Comparison of ENCODE assay signal across 11 mouse cellular contexts in the genomic region with DNA sequence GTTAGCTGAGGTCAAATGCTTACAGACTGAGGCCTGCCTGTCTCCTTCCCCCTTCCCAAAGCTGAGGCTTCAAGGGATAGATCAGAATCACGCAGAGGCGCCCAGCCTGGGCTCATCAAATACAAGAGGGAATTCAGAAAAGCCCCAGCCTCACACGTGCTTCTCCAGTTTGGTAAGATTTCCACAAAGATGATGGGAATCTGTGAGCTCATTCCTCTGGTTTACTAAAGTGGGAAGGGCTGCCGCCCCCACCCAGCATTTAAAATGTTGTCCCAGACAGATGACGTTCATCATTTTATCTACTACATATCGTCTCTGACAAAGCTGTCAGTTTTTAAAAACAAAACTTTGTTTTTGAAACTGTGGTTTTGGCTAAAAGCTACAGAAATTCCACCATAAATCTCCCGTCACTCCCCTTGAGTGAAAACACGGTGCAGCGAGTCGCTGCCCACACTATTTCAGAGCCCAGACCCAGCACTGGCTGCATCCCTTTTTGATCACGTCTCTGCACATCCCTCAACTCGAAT. TPM values are rescaled to one million over a fixed set of nuclear protein-coding genes. Genes with fewer than 3 reads are reported as not detected.
DNase-seq lines count a peak whose midpoint lies in the region; ATAC-seq and TF ChIP-seq lines count a peak whose summit lies in the region.
"Had no signal": no experiment of that assay in that cellular context is flagged by ENCODE, and none has a peak within 500 bp of the region (broad histone marks: within the 10 kb centered on the region; RNA-seq: fewer than 3 reads in every experiment).

No protein-coding gene starts in this region.

- no peak for ATAC-seq in heart, postnatal 0 days (ENCODE audit: insufficient read depth, low read depth)
- ATAC-seq in lung, embryonic 15.5 days (ENCODE audit: borderline replicate concordance, extremely low read depth, low FRiP score, low TSS enrichment) = peak; percentile 87
- peak; percentile 41 for ATAC-seq in intestine, embryonic 16.5 days
- ATAC-seq: forebrain, embryonic 13.5 days had no signal

- WGBS in heart, postnatal 0 days = 61% methylated on average over 12 of the region's 12 CpGs
- 31% methylated on average over 12 of the region's 12 CpGs for WGBS in lung, embryonic 15.5 days
- 48% methylated on average over 12 of the region's 12 CpGs for WGBS in intestine, embryonic 16.5 days

- no peak for TF ChIP-seq EP300 in heart, postnatal 0 days (IDR thresholded peaks at IDR 0.05; ENCODE audit: low read depth)

- no peak for DNase-seq in heart, postnatal 0 days (ENCODE audit: low spot score)
- DNase-seq in heart, postnatal 4 days = no peak
- no peak for DNase-seq in lung, postnatal 25 days (ENCODE audit: low spot score)
- DNase-seq in cerebellum, adult 18-20 months = no peak
- no peak for DNase-seq in cerebellum, postnatal 10 days
- DNase-seq: adrenal gland, postnatal 14 days; gastrocnemius, postnatal 10 days had no signal

- TF ChIP-seq CTCF in heart, postnatal 0 days (IDR thresholded peaks at IDR 0.05; ENCODE audit: low read depth) = no peak

- H3K4me2 ChIP-seq in heart, postnatal 0 days (ENCODE audit: low read depth, low read length) = no peak overlapping the region
- H3K4me2 ChIP-seq in lung, embryonic 15.5 days = no peak overlapping the region
- no peak overlapping the region for H3K4me2 ChIP-seq in intestine, embryonic 16.5 days (ENCODE audit: low read depth, low read length)
- H3K4me2 ChIP-seq: forebrain, embryonic 13.5 days; hindbrain, embryonic 15.5 days had no signal

- no peaks in the 10 kb centered on the region for H3K9me3 ChIP-seq in heart, postnatal 0 days (replicated peaks; ENCODE audit: control insufficient read depth, low read length)
- no peaks in the 10 kb centered on the region for H3K9me3 ChIP-seq in lung, embryonic 15.5 days
- no peaks in the 10 kb centered on the region for H3K9me3 ChIP-seq in intestine, embryonic 16.5 days (ENCODE audit: control insufficient read depth, low read length)
- H3K9me3 ChIP-seq: forebrain, embryonic 13.5 days; hindbrain, embryonic 15.5 days had no signal

- no peak overlapping the region for H3K4me3 ChIP-seq in heart, postnatal 0 days (ENCODE audit: low read depth, low read length)
- no peak overlapping the region for H3K4me3 ChIP-seq in lung, embryonic 15.5 days
- H3K4me3 ChIP-seq in intestine, embryonic 16.5 days (ENCODE audit: low read length) = no peak overlapping the region
- H3K4me3 ChIP-seq: forebrain, embryonic 13.5 days; hindbrain, embryonic 15.5 days had no signal

- peak overlapping the region; percentile 25; the same call in 1 of the 2 replicates for H3K27ac ChIP-seq in heart, postnatal 0 days (ENCODE audit: low read depth)
- peak overlapping the region; percentile 72 for H3K27ac ChIP-seq in lung, embryonic 15.5 days
- H3K27ac ChIP-seq in intestine, embryonic 16.5 days (ENCODE audit: low read length) = 0 out of 2 replicates have a peak overlapping the region, but pooled peaks have one; percentile 9
- H3K27ac ChIP-seq: forebrain, embryonic 13.5 days; hindbrain, embryonic 15.5 days had no signal

- H3K9ac ChIP-seq in heart, postnatal 0 days (replicated peaks; ENCODE audit: low read depth, low read length) = no peak overlapping the region
- H3K9ac ChIP-seq in lung, embryonic 15.5 days = no peak overlapping the region
- H3K9ac ChIP-seq in intestine, embryonic 16.5 days (ENCODE audit: low read depth, low read length) = no peak overlapping the region
- H3K9ac ChIP-seq: forebrain, embryonic 13.5 days; hindbrain, embryonic 15.5 days had no signal

- peaks cover 62% of the 10 kb centered on the region for H3K4me1 ChIP-seq in heart, postnatal 0 days (ENCODE audit: control insufficient read depth, insufficient read depth)
- H3K4me1 ChIP-seq in lung, embryonic 15.5 days = peaks cover 63% of the 10 kb centered on the region
- peaks cover 18% of the 10 kb centered on the region for H3K4me1 ChIP-seq in intestine, embryonic 16.5 days (ENCODE audit: control insufficient read depth, insufficient read depth, low read length)
- H3K4me1 ChIP-seq: hindbrain, embryonic 15.5 days had no signal

- H3K27me3 ChIP-seq in heart, postnatal 0 days (ENCODE audit: control insufficient read depth, insufficient read depth, low read length) = no peaks in the 10 kb centered on the region
- H3K27me3 ChIP-seq in lung, embryonic 15.5 days = no peaks in the 10 kb centered on the region
- no peaks in the 10 kb centered on the region for H3K27me3 ChIP-seq in intestine, embryonic 16.5 days (replicated peaks; ENCODE audit: control insufficient read depth, insufficient read depth, low read length)
- H3K27me3 ChIP-seq: hindbrain, embryonic 15.5 days had no signal

- H3K36me3 ChIP-seq in heart, postnatal 0 days (replicated peaks; ENCODE audit: control insufficient read depth, insufficient read depth, low read length) = no peaks in the 10 kb centered on the region; the same call in 1 of the 2 replicates
- no peaks in the 10 kb centered on the region for H3K36me3 ChIP-seq in lung, embryonic 15.5 days
- H3K36me3 ChIP-seq in intestine, embryonic 16.5 days (ENCODE audit: control insufficient read depth, insufficient read depth, low read length) = 0 out of 2 replicates have a peak, but pooled peaks cover 3% of the 10 kb centered on the region
- H3K36me3 ChIP-seq: hindbrain, embryonic 15.5 days had no signal

RNA-seq across cellular contexts. Expression of a gene that starts 17.4 kb away (rescaled TPM):
- 116 and 128 TPM in 2 replicates for total RNA-seq in heart, postnatal 0 days (2014; rRNA removed; ENCODE audit: low replicate concordance)
- polyA plus RNA-seq in heart, postnatal 0 days (2015; fragmentation: Nextera tagmentation; extraction: Ambion mirVana) = 7.6 and 12.2 TPM in 2 replicates
- 10 to 100 TPM; 62.6 to 68.3 TPM for total RNA-seq in heart, postnatal 4 days (2021)
- polyA plus RNA-seq in lung, embryonic 15.5 days (2015; fragmentation: Nextera tagmentation; extraction: Ambion mirVana) = 9.7 and 11.0 TPM in 2 replicates
- polyA plus RNA-seq in intestine, embryonic 16.5 days (2015; fragmentation: Nextera tagmentation; extraction: Ambion mirVana) = 6.3 and 6.5 TPM in 2 replicates

Comparison
In these comparisons a context has a peak if more than half of its experiments do, and no peak if none do; other contexts are left out.
1. H3K27ac ChIP-seq: peak in every context shown above with its lines; median percentile 72 in lung, embryonic 15.5 days; 25 in heart, postnatal 0 days; 9 in intestine, embryonic 16.5 days.